Mouse (Mus musculus) liver, embryonic 12.5 days (tissue): ENCODE measurements around the gene Akr1c12. TPM values are rescaled to one million over a fixed set of nuclear protein-coding genes. Genes with fewer than 3 reads are reported as not detected.
"Not testable (repeated sequence)": the region's sequence is repeated elsewhere in the genome, so short reads cannot be mapped to it uniquely, and the experiment has no call there.

Experiments
- ATAC-seq: fragments of 200-750 bp; cut with Nextera tagmentation; 2 replicates; pipeline ENCODE4 v1.8.0; 2017; ENCODE audit warnings: moderate number of reproducible peaks, mild to moderate bottlenecking, moderate library complexity
- H3K27ac ChIP-seq: fragments of 300-500 bp; sonication (generic); 2 replicates; pipeline ENCODE4 v1.5.1; 2016; ENCODE audit warnings: mild to moderate bottlenecking
- H3K27me3 ChIP-seq: fragments of 300-500 bp; sonication (generic); replicated peaks from 2 replicates; pipeline ENCODE4 v1.6.1; 2016; ENCODE audit warnings: mild to moderate bottlenecking, moderate library complexity
- H3K36me3 ChIP-seq: fragments of 300-500 bp; sonication (generic); 2 replicates; pipeline ENCODE4 v1.6.1; 2016; ENCODE audit warnings: mild to moderate bottlenecking, moderate library complexity
- H3K4me1 ChIP-seq: fragments of 300-500 bp; sonication (generic); 2 replicates; pipeline ENCODE4 v1.6.1; 2016
- H3K4me2 ChIP-seq: fragments of 300-500 bp; sonication (generic); 2 replicates; pipeline ENCODE4 v1.6.1; 2016; ENCODE audit warnings: mild to moderate bottlenecking, moderate library complexity
- H3K4me3 ChIP-seq: fragments of 300-500 bp; sonication (generic); 2 replicates; pipeline ENCODE4 v1.5.1; 2016; ENCODE audit warnings: mild to moderate bottlenecking, moderate library complexity
- H3K9ac ChIP-seq: fragments of 300-500 bp; sonication (generic); 2 replicates; pipeline ENCODE4 v1.6.1; 2016; ENCODE audit warnings: mild to moderate bottlenecking, moderate library complexity
- H3K9me3 ChIP-seq: fragments of 300-500 bp; sonication (generic); replicated peaks from 2 replicates; pipeline ENCODE4 v1.6.1; 2016; ENCODE audit warnings: mild to moderate bottlenecking, moderate library complexity
- WGBS: fragments of 180-500 bp; shearing (Covaris S2); methylation state at CpG from one replicate; pipeline ENCODE4 v1.1.7; 2016; ENCODE audit not compliant: insufficient replicate concordance; 5-methylcytosine and 5-hydroxymethylcytosine counted together
- polyA plus RNA-seq: library from polyadenylated mRNA; unstranded; fragments of >200 nt; fragmentation: Nextera tagmentation; extraction: Ambion mirVana; gene quantifications from 2 replicates; pipeline ENCODE4 v1.2.1, GENCODE M21; 2016

Akr1c12 gene
- polyA plus RNA-seq, 1 experiment from 2014 or later, result 12.2 TPM

DNA sequence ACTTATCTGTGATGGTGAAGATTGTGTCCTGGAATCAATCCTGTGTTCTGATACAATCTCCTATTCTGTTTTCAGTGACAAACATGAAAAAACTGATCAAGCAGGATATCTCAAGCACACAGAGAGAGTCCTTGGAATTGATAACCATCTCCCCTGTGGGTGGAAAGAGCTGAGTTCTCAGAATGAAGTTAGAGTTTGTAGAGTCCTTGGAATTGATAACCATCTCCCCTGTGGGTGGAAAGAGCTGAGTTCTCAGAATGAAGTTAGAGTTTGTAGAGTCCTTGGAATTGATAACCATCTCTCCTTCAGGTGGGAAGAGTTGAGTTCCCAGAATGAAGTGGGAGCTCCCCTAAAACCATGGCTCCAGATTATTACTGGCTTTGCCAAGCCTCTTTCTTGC lies 22.3 kb downstream of the Akr1c12 start:
- not testable (repeated sequence) for H3K27me3 ChIP-seq, H3K9me3 ChIP-seq, H3K4me2 ChIP-seq, H3K4me1 ChIP-seq, H3K4me3 ChIP-seq, H3K9ac ChIP-seq, H3K27ac ChIP-seq, ATAC-seq, H3K36me3 ChIP-seq

GRCm38 (mm10) chr13:4249347-4249746 lies 29.9 kb downstream of the Akr1c12 start:
- no peaks in the 10 kb centered on the region for H3K9me3 ChIP-seq
- no peaks in the 10 kb centered on the region for H3K27me3 ChIP-seq
- H3K9ac ChIP-seq, result no peak overlapping the region
- no peak overlapping the region for H3K27ac ChIP-seq
- 56% methylated on average over 3 of the region's 3 CpGs for WGBS
- H3K4me2 ChIP-seq, result no peak overlapping the region
- no peaks in the 10 kb centered on the region for H3K4me1 ChIP-seq
- no peak for ATAC-seq
- H3K36me3 ChIP-seq, result no peaks in the 10 kb centered on the region
- H3K4me3 ChIP-seq, result no peak overlapping the region

- H3K36me3 ChIP-seq, result no peaks in the 10 kb centered on the region
- no peaks in the 10 kb centered on the region for H3K9me3 ChIP-seq
- H3K27me3 ChIP-seq, result no peaks in the 10 kb centered on the region
- H3K4me1 ChIP-seq, result no peaks in the 10 kb centered on the region
- H3K4me3 ChIP-seq, result peak overlapping the region; percentile 11; the same call in 1 of the 2 replicates
- no peak overlapping the region for H3K9ac ChIP-seq
- ATAC-seq, result peak; percentile 51
- WGBS, result 10% methylated on average over 13 of the region's 13 CpGs
- H3K4me2 ChIP-seq, result peak overlapping the region; percentile 44
- no peak overlapping the region for H3K27ac ChIP-seq
Observed at GRCm38 (mm10) chr13:4244861-4245559, 34.2 kb downstream of the Akr1c12 start.

DNA sequence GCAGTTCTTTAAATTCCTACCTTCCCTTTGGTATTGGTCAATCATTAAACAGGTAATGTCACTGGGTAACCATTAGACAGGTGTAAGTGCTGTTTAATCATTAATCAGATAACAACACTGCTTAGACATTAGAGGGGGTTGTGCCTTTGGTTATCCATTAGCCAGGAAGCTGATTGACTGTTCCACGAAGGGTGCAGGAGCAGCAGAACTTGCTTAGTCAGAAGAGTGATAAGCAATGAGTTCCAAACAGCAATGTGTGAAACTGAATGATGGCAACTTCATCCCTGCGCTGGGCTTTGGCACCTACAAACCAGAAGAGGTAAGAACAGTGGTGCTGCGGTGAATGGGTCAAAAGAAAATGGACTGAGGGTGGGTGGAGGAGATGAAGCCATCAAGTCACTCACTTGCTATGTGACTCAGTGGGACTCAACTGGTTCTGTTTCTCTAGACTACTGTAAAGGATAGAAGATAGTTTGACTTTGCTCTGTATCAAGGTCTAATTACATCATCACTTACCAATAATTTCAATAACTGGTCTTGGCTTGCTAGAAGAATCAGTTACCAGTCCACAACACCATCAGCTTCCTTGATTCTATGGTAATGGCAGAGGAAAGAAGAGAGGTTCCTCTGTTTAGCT lies 45.6 kb downstream of the Akr1c12 start:
- Histone ChIP-seq H3K4me1 (no peaks in the 10 kb centered on the region; the same call in 1 of the 2 replicates), H3K36me3 (peaks cover 2% of the 10 kb centered on the region; the same call in 1 of the 2 replicates), H3K27me3 (no peaks in the 10 kb centered on the region), H3K9ac (no peak overlapping the region), H3K4me2 (peak overlapping the region; percentile 8; the same call in 1 of the 2 replicates), H3K27ac (no peak overlapping the region), H3K4me3 (peak overlapping the region; percentile 20), H3K9me3 (no peaks in the 10 kb centered on the region)
- WGBS, result 53% methylated on average over 3 of the region's 3 CpGs
- ATAC-seq, result peak; percentile 82

- H3K4me3 ChIP-seq, result no peak overlapping the region
- H3K27ac ChIP-seq, result no peak overlapping the region
- no peaks in the 10 kb centered on the region; the same call in 1 of the 2 replicates for H3K4me1 ChIP-seq
- 42% methylated on average over 1 of the region's 1 CpGs for WGBS
- H3K9me3 ChIP-seq, result no peaks in the 10 kb centered on the region
- no peak overlapping the region for H3K9ac ChIP-seq
- no peaks in the 10 kb centered on the region; the same call in 1 of the 2 replicates for H3K36me3 ChIP-seq
- ATAC-seq, result no peak
- H3K27me3 ChIP-seq, result no peaks in the 10 kb centered on the region
- H3K4me2 ChIP-seq, result no peak overlapping the region
Observed at GRCm38 (mm10) chr13:4233135-4233534, 46.1 kb downstream of the Akr1c12 start.

GRCm38 (mm10) chr13:4230841-4231623 lies 48.2 kb downstream of the Akr1c12 start:
- no peak for ATAC-seq
- H3K9ac ChIP-seq, result no peak overlapping the region
- no peaks in the 10 kb centered on the region; the same call in 1 of the 2 replicates for H3K4me1 ChIP-seq
- H3K4me2 ChIP-seq, result no peak overlapping the region
- H3K9me3 ChIP-seq, result no peaks in the 10 kb centered on the region
- H3K27me3 ChIP-seq, result no peaks in the 10 kb centered on the region
- no peak overlapping the region for H3K27ac ChIP-seq
- no peaks in the 10 kb centered on the region for H3K36me3 ChIP-seq
- 88% methylated on average over 8 of the region's 8 CpGs for WGBS
- H3K4me3 ChIP-seq, result no peak overlapping the region

DNA sequence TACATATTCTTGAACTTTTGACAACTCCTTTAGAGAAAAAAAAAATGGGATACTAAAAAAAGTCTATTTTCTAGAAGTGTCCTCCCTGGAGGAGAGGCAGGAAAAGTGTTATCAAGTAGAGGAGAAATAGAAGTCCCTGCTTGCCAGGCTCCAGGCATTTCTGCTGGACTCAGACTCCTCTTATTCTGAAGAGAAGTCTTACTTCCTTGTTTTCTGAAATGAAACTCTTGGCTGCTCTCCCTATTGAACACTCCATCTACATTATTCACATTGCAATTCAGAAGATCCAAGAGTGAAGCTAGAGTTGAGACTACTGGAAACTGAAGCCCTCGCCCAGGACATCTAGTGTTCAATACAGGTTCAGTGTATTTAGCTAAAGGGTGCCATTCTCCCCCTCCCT lies 50.8 kb downstream of the Akr1c12 start, which contains the start of gene Akr1c19:
Gene Akr1c19, plus strand, starts transcription at position 260 of the 400 bp plus-strand sequence.
- 44% methylated on average over 1 of the region's 1 CpGs for whole genome bisulfite sequencing

More for the DNA sequence above, 50.8 kb downstream of the Akr1c12 start, which contains the start of gene Akr1c19:
- ATAC-seq, result no peak
- H3K36me3 ChIP-seq, result no peaks in the 10 kb centered on the region
- no peak within 1 kb of the TSS for H3K9ac ChIP-seq
- H3K4me3 ChIP-seq, result no peak within 1 kb of the TSS
- H3K27me3 ChIP-seq, result no peaks in the 10 kb centered on the region
- H3K27ac ChIP-seq, result no peak within 1 kb of the TSS
- H3K9me3 ChIP-seq, result no peaks in the 10 kb centered on the region
- H3K4me2 ChIP-seq, result no peak within 1 kb of the TSS
- H3K4me1 ChIP-seq, result no peaks in the 10 kb centered on the region; the same call in 1 of the 2 replicates

Other genes with a start within 250 kb of the Akr1c12 start
- 0.12 and 0.13 TPM in 2 replicates for gene Akr1c14, start 230.4 kb downstream of the Akr1c12 start, polyA plus RNA-seq
- 0.47 and 0.63 TPM in 2 replicates for gene Akr1c18, start 128.8 kb downstream of the Akr1c12 start, polyA plus RNA-seq
- 26.1 and 29.1 TPM in 2 replicates for gene Akr1c13, start 88.3 kb downstream of the Akr1c12 start, polyA plus RNA-seq
- 34.1 and 36.7 TPM in 2 replicates for gene Akr1c19, start 50.7 kb downstream of the Akr1c12 start, polyA plus RNA-seq
- gene Akr1c6, start 154.9 kb upstream of the Akr1c12 start, polyA plus RNA-seq, result 0.33 TPM in 1 of 2 replicates, not detected in the other
- not detected in 2 replicates for gene Akr1c20, start 243.9 kb upstream of the Akr1c12 start, polyA plus RNA-seq